Mouse (Mus musculus): ENCODE data around the gene Slc1a3. TPM values are rescaled to one million over a fixed set of nuclear protein-coding genes. Genes with fewer than 3 reads are reported as not detected.
A peak's percentile ranks its signal among the peaks of the same experiment; 100 is the strongest.

Slc1a3 gene
- 0.13 and 0.15 TPM in 2 replicates for polyA plus RNA-seq (2015; fragmentation: Nextera tagmentation; extraction: Ambion mirVana)

DNA sequence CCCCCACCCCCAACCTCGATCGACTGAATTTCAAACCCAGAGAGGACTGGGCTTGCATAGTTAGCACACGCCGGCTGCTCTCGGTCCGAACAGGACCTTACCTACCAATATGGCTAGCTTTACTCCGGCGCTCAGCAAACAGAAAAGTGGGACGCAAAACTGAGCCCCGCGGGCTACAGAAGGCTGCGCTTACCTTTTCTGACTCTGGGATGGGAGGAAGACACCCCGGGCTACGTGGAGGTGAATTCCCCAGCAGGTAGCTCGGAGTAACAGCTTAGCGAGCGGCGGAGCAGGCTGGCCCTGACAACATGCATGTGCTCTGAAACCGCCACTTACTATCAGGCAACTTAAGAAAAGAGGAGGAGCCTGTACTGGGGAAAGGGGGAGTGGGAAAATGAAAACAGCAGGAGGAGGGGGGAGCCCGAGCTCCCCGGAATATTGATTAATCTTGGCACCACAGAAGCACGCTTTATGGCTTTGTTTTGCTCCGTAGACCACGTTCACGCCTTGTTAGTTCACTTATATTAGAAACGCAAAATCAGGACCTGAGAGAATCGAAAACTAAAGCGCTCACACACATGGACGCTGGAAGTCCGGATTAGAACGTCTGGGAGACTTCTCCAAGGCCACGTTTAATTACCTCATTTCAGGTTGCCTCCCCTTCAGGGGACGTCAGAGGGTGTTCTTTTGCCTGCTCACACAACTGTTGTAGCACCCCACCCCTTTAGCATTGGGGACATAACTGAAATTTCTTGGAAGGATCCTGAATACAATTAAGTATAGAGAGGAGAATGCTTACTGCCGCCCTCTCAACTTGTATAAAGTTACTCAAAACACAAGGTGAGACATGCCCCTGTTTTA lies at the start of gene Slc1a3:
TSS of gene Slc1a3 (minus strand) at position 619 of the 861 bp plus-strand sequence.
- Histone ChIP-seq H3K9me3 (ENCODE audit: low read length) (no peaks in the 10 kb centered on the region), H3K36me3 (replicated peaks; ENCODE audit: insufficient read depth, low read length) (no peaks in the 10 kb centered on the region), H3K4me2 (ENCODE audit: low read depth, low read length) (peak within 1 kb of the TSS; percentile 94), H3K27me3 (ENCODE audit: insufficient read depth, low read length) (peaks cover 14% of the 10 kb centered on the region), H3K4me1 (ENCODE audit: insufficient read depth) (peaks cover 5% of the 10 kb centered on the region; the same call in 1 of the 2 replicates), H3K9ac (replicated peaks) (peak within 1 kb of the TSS; percentile 53), H3K27ac (ENCODE audit: low read depth) (no peak within 1 kb of the TSS), H3K4me3 (ENCODE audit: low read depth, low read length) (peak within 1 kb of the TSS; percentile 53)
- no peak for TF ChIP-seq EP300 (IDR thresholded peaks at IDR 0.05; ENCODE audit: low read depth)
- TF ChIP-seq CTCF (IDR thresholded peaks at IDR 0.05; ENCODE audit: low read depth) = no peak
- DNase-seq = peak; percentile 29
- peak; percentile 53; the same call in 1 of the 2 replicates for ATAC-seq
- 2% methylated on average over 34 of the region's 34 CpGs for WGBS (ENCODE audit: insufficient replicate concordance)

DNA sequence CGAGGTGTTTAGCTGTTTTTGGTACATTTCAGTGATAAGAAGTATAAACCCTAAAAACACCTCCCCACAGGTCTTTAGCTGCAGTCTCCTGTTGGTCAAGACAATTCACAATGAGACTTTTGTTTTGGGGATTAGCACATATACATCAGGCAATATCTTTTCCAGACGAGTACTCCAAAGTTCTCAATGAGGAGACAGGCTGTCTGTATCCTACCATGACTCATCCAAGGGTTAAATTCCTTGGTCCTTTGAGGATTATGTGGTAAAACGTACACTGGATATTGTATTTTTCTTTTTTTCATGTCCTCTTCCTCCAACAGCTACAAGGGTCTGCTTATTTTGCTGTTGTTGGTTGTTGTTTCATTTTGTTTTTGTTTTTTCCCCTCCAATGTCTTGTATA lies 48.5 kb upstream of the Slc1a3 start:
- 69% methylated on average over 3 of the region's 3 CpGs for WGBS (ENCODE audit: insufficient replicate concordance)
- ATAC-seq = no peak
- no peak overlapping the region for H3K4me2 ChIP-seq (ENCODE audit: low read depth, low read length)

DNA sequence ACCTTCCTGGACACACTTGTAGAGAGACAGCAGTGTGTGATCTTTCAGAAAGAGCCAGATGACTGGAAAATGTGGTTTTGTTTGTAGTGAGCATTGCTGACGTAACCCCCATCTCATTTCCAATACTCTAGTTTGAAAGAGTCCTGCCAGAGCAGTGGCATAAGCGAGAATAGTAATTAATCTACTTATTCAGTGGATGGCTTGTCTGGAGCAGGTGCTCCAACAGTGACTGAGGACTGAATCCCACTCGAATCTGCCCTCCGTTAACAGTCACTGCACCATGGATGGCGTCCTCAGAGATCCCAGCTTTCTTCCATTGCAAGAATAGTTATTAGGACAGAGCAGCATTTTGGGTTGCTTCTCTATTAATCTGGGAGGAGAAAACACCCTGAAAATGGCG lies 45.9 kb upstream of the Slc1a3 start:
- DNase-seq (no peak), ATAC-seq (no peak)
- H3K4me2 ChIP-seq (ENCODE audit: low read depth, low read length) = no peak overlapping the region
- TF ChIP-seq CTCF (IDR thresholded peaks at IDR 0.05; ENCODE audit: low read depth) = no peak
- TF ChIP-seq EP300 (IDR thresholded peaks at IDR 0.05; ENCODE audit: low read depth) = no peak
- peaks cover 4% of the 10 kb centered on the region for H3K4me1 ChIP-seq (ENCODE audit: insufficient read depth)
- H3K4me3 ChIP-seq (ENCODE audit: low read depth, low read length) = no peak overlapping the region
- no peak overlapping the region for H3K9ac ChIP-seq (replicated peaks)
- H3K27ac ChIP-seq (ENCODE audit: low read depth) = no peak overlapping the region
- H3K27me3 ChIP-seq (ENCODE audit: insufficient read depth, low read length) = no peaks in the 10 kb centered on the region
- no peaks in the 10 kb centered on the region for H3K9me3 ChIP-seq (ENCODE audit: low read length)
- H3K36me3 ChIP-seq (replicated peaks; ENCODE audit: insufficient read depth, low read length) = no peaks in the 10 kb centered on the region
- WGBS (ENCODE audit: insufficient replicate concordance) = 84% methylated on average over 6 of the region's 6 CpGs

More for the DNA sequence above, 48.5 kb upstream of the Slc1a3 start:
- Histone ChIP-seq H3K27me3 (ENCODE audit: insufficient read depth, low read length) (no peaks in the 10 kb centered on the region), H3K9ac (replicated peaks) (no peak overlapping the region), H3K4me3 (ENCODE audit: low read depth, low read length) (no peak overlapping the region), H3K9me3 (ENCODE audit: low read length) (no peaks in the 10 kb centered on the region), H3K4me1 (ENCODE audit: insufficient read depth) (peaks cover 9% of the 10 kb centered on the region), H3K36me3 (replicated peaks; ENCODE audit: insufficient read depth, low read length) (no peaks in the 10 kb centered on the region), H3K27ac (ENCODE audit: low read depth) (no peak overlapping the region)
- TF ChIP-seq EP300 (IDR thresholded peaks at IDR 0.05; ENCODE audit: low read depth) = no peak
- DNase-seq = no peak

DNA sequence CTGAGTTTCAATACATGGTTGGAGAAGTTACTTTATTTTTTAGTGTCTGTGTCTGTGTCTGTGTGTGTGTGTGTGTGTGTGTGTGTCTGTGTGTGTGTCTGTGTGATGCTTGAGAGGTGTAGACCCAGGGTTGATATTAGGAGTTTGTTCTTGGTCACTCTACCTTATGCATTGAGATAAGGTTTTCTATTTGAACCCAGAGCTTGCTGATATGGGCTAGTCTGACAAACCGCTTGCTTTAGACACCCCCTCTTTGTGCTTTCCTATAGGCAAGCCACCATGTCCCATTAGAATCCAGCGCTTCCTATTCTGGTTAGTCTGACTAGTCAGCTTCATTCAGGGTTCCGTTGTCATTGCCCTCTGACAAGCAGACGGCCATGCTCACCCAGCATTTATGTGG lies 39.2 kb upstream of the Slc1a3 start:
- Histone ChIP-seq H3K27me3 (ENCODE audit: insufficient read depth, low read length) (no peaks in the 10 kb centered on the region), H3K4me1 (ENCODE audit: insufficient read depth) (no peaks in the 10 kb centered on the region), H3K4me2 (ENCODE audit: low read depth, low read length) (no peak overlapping the region), H3K4me3 (ENCODE audit: low read depth, low read length) (no peak overlapping the region), H3K27ac (ENCODE audit: low read depth) (no peak overlapping the region), H3K36me3 (replicated peaks; ENCODE audit: insufficient read depth, low read length) (no peaks in the 10 kb centered on the region), H3K9ac (replicated peaks) (no peak overlapping the region), H3K9me3 (ENCODE audit: low read length) (no peaks in the 10 kb centered on the region)
- no peak for TF ChIP-seq EP300 (IDR thresholded peaks at IDR 0.05; ENCODE audit: low read depth)
- ATAC-seq (no peak), DNase-seq (no peak)
- WGBS (ENCODE audit: insufficient replicate concordance) = 72% methylated on average over 4 of the region's 4 CpGs

DNA sequence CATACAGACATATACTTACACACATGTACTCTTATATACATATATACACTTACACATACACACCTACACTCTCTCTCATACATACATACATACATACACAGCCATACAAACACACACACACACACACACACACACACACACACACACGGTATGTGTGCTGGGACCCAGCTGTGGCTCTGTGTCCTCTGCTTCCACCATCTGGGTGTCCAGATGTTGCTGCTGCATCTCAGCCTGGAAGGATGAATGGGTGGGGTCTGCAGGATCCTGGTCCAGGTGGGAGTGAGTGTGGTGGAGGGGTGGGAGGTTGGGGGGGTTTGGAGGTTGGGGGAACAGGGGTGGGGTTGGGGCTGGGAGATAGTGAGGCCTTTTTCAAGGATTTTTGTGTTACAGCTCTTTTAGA lies 38.2 kb upstream of the Slc1a3 start:
- H3K27me3 ChIP-seq (ENCODE audit: insufficient read depth, low read length) = no peaks in the 10 kb centered on the region
- no peak overlapping the region for H3K27ac ChIP-seq (ENCODE audit: low read depth)
- ATAC-seq (no peak), DNase-seq (no peak)
- no peak overlapping the region for H3K9ac ChIP-seq (replicated peaks)
- no peaks in the 10 kb centered on the region for H3K4me1 ChIP-seq (ENCODE audit: insufficient read depth)
- H3K4me3 ChIP-seq (ENCODE audit: low read depth, low read length) = no peak overlapping the region
- 73% methylated on average over 1 of the region's 1 CpGs for WGBS (ENCODE audit: insufficient replicate concordance)
- no peak for TF ChIP-seq CTCF (IDR thresholded peaks at IDR 0.05; ENCODE audit: low read depth)
- TF ChIP-seq EP300 (IDR thresholded peaks at IDR 0.05; ENCODE audit: low read depth) = no peak
- H3K4me2 ChIP-seq (ENCODE audit: low read depth, low read length) = no peak overlapping the region
- H3K9me3 ChIP-seq (ENCODE audit: low read length) = no peaks in the 10 kb centered on the region
- no peaks in the 10 kb centered on the region for H3K36me3 ChIP-seq (replicated peaks; ENCODE audit: insufficient read depth, low read length)

DNA sequence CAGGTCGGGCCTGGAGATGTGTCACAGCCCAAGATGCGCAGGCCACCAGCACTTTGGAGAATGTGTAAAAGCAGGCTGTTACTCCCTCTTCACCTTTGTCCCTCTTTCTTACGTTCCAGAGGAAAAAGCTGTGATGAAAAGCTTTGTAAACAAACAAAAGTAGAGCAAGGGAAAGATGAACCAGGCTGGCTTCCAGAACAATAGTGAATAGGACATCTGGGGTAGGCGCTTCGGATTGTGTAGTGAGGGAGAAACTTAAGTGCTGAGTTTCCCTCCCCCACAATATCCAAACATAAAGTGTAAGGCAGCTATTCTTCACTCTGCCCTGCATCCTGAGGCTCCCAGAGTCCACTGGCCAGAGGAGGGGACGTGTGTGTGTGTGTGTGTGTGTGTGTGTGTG lies 31.0 kb upstream of the Slc1a3 start:
- DNase-seq (no peak), ATAC-seq (no peak)
- no peak overlapping the region for H3K27ac ChIP-seq (ENCODE audit: low read depth)
- WGBS (ENCODE audit: insufficient replicate concordance) = 58% methylated on average over 6 of the region's 6 CpGs
- H3K4me3 ChIP-seq (ENCODE audit: low read depth, low read length) = no peak overlapping the region
- no peak overlapping the region for H3K9ac ChIP-seq (replicated peaks)
- no peak overlapping the region for H3K4me2 ChIP-seq (ENCODE audit: low read depth, low read length)
- no peaks in the 10 kb centered on the region for H3K36me3 ChIP-seq (replicated peaks; ENCODE audit: insufficient read depth, low read length)
- no peaks in the 10 kb centered on the region for H3K9me3 ChIP-seq (ENCODE audit: low read length)
- TF ChIP-seq EP300 (IDR thresholded peaks at IDR 0.05; ENCODE audit: low read depth) (no peak), CTCF (IDR thresholded peaks at IDR 0.05; ENCODE audit: low read depth) (no peak)
- H3K27me3 ChIP-seq (ENCODE audit: insufficient read depth, low read length) = no peaks in the 10 kb centered on the region
- H3K4me1 ChIP-seq (ENCODE audit: insufficient read depth) = no peaks in the 10 kb centered on the region
